Mouse (Mus musculus) lung, embryonic 16.5 days (tissue): ENCODE data around the gene Agmat. TPM values are rescaled to one million over a fixed set of nuclear protein-coding genes. Genes with fewer than 3 reads are reported as not detected.
"Not testable (repeated sequence)": the region's sequence is repeated elsewhere in the genome, so short reads cannot be mapped to it uniquely, and the experiment has no call there.

Source experiments
- ATAC-seq: fragments of 200-750 bp; cut with Nextera tagmentation; 2 replicates; pipeline ENCODE4 v1.8.0; 2017; ENCODE audit warnings: low read depth, mild to moderate bottlenecking, moderate library complexity
- H3K27ac ChIP-seq: fragments of 300-500 bp; sonication (generic); 2 replicates; pipeline ENCODE4 v1.5.1; 2014; ENCODE audit warnings: mild to moderate bottlenecking, control low read depth, low read length
- H3K27me3 ChIP-seq: fragments of 300-500 bp; sonication (generic); 2 replicates; pipeline ENCODE4 v1.6.1; 2014; ENCODE audit warnings: low read depth, low read length, mixed read lengths; ENCODE audit not compliant: control insufficient read depth, insufficient read depth
- H3K36me3 ChIP-seq: fragments of 300-500 bp; sonication (generic); 2 replicates; pipeline ENCODE4 v1.6.1; 2014; ENCODE audit warnings: low read length; ENCODE audit not compliant: control insufficient read depth, insufficient read depth
- H3K4me1 ChIP-seq: fragments of 300-500 bp; sonication (generic); replicated peaks from 2 replicates; pipeline ENCODE4 v1.6.1; 2014; ENCODE audit warnings: low read length, mixed read lengths; ENCODE audit not compliant: control insufficient read depth, insufficient read depth
- H3K4me2 ChIP-seq: fragments of 300-500 bp; sonication (generic); 2 replicates; pipeline ENCODE4 v1.6.1; 2014; ENCODE audit warnings: low read depth, low read length, control low read depth
- H3K4me3 ChIP-seq: fragments of 300-500 bp; sonication (generic); 2 replicates; pipeline ENCODE4 v1.5.1; 2014; ENCODE audit warnings: mild to moderate bottlenecking, low read length, control low read depth
- H3K9ac ChIP-seq: fragments of 300-500 bp; sonication (generic); 2 replicates; pipeline ENCODE4 v1.6.1; 2014; ENCODE audit warnings: low read length, control low read depth
- H3K9me3 ChIP-seq: fragments of 300-500 bp; sonication (generic); 2 replicates; pipeline ENCODE4 v1.6.1; 2016; ENCODE audit warnings: low read length; ENCODE audit not compliant: control insufficient read depth
- WGBS: fragments of 180-500 bp; shearing (Covaris S2); extraction: QIAGEN DNeasy Blood & Tissue Kit; methylation state at CpG from one replicate; pipeline ENCODE4 v1.1.7; 2014; 5-methylcytosine and 5-hydroxymethylcytosine counted together
- polyA plus RNA-seq: library from polyadenylated mRNA; unstranded; fragments of >200 nt; fragmentation: Nextera tagmentation; extraction: Ambion mirVana; gene quantifications from 2 replicates; pipeline ENCODE4 v1.2.1, GENCODE M21; 2015

Gene Agmat
- polyA plus RNA-seq, 1 experiment from 2014 or later: 0.21 TPM

DNA sequence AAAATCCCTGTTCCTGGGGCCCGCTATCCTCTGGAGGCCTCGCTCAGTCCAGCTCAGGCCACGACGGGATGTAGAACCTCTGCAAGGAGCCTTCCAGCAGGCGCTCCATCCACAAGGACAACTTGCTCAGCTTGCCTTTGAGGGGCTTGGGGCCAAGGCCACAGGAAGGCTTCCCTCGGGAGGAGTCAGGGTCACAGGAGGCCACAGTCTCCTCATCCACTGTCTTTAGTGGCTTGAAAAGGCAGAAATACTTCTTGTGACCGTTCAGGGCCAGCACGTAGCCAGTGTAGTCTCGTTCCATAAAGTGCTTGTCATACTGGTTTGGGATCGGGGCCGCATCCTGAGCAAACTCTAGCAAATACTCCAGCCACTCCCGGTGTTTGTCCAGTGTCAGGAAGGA is 17.0 kb downstream of the Agmat start:
- H3K36me3 ChIP-seq: peaks cover 20% of the 10 kb centered on the region
- no peak overlapping the region for H3K27ac ChIP-seq
- WGBS: 74% methylated on average over 12 of the region's 12 CpGs
- no peak overlapping the region for H3K4me3 ChIP-seq
- H3K9me3 ChIP-seq: no peaks in the 10 kb centered on the region
- no peak overlapping the region for H3K4me2 ChIP-seq
- no peak for ATAC-seq
- no peak overlapping the region for H3K9ac ChIP-seq
- peaks cover 18% of the 10 kb centered on the region for H3K4me1 ChIP-seq
- H3K27me3 ChIP-seq: no peaks in the 10 kb centered on the region

GRCm38 (mm10) chr4:141765008-141765407 is 18.5 kb downstream of the Agmat start:
- WGBS: 88% methylated on average over 3 of the region's 3 CpGs
- Histone ChIP-seq H3K27me3 (no peaks in the 10 kb centered on the region), H3K27ac (no peak overlapping the region), H3K4me2 (no peak overlapping the region), H3K4me3 (no peak overlapping the region), H3K9ac (no peak overlapping the region), H3K9me3 (no peaks in the 10 kb centered on the region), H3K36me3 (peaks cover 26% of the 10 kb centered on the region), H3K4me1 (peaks cover 22% of the 10 kb centered on the region)
- ATAC-seq: no peak

DNA sequence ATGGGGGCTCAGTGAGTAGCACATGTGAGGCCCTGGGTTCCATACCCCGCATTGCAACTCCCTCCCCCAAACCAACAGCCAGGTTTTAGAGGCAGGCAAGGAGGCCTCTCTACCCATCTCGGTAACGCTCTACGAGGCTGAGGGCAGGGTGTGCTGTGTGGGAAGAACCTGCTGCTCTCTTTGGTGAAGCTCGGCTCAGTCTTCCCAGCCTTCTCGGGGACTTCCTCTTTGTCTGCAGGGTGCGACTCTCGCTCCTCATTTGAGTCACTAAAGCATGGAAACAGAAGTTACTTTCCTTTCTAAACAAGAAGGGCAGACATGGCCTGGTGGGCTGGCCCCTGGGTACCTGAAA is 19.8 kb downstream of the Agmat start:
- 57% methylated on average over 8 of the region's 8 CpGs for WGBS
- Histone ChIP-seq H3K4me2 (peak overlapping the region; percentile 19), H3K27ac (peak overlapping the region; percentile 92), H3K9ac (no peak overlapping the region), H3K27me3 (no peaks in the 10 kb centered on the region), H3K4me3 (no peak overlapping the region), H3K36me3 (peaks cover 26% of the 10 kb centered on the region), H3K4me1 (peaks cover 23% of the 10 kb centered on the region), H3K9me3 (no peaks in the 10 kb centered on the region)
- ATAC-seq: no peak

DNA sequence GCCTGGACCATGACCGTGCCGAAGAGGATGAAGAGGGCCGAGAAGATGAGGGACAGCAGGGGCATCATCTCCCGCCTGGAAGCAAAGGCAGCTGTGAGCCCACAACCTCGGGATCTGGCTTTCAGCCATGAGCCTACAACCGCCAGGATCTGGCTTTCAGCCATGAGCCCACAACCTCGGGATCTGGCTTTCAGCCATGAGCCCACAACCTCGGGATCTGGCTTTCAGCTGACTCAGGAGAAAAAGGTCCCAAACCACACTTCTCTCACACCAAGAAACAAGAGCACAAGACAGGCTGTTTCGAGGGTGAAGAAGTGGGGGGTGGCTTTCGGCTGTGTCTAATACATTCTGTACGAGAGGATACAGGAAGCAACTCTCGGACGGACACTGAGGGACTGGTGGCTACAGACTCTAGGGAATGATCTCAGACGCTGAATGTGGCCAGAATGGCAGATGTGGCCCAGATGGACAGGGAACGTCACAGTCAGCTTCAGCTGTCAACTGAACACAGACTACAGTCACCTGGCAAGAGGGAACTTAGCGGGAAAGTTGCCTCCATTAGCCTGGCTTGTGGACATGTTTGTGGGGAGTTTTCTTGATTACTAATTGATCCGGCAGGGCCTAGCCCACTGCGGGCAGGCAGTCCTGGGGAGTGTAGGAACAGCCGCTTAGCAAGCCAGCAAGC is 20.3 kb downstream of the Agmat start:
- 0 out of 2 replicates have a peak overlapping the region, but pooled peaks have one; percentile 27 for H3K9ac ChIP-seq
- peak overlapping the region; percentile 92 for H3K27ac ChIP-seq
- peak overlapping the region; percentile 19 for H3K4me2 ChIP-seq
- H3K27me3 ChIP-seq: no peaks in the 10 kb centered on the region
- peaks cover 23% of the 10 kb centered on the region for H3K4me1 ChIP-seq
- peaks cover 24% of the 10 kb centered on the region for H3K36me3 ChIP-seq
- ATAC-seq: peak; percentile 84
- no peak overlapping the region for H3K4me3 ChIP-seq
- no peaks in the 10 kb centered on the region for H3K9me3 ChIP-seq
- WGBS: 36% methylated on average over 19 of the region's 19 CpGs

DNA sequence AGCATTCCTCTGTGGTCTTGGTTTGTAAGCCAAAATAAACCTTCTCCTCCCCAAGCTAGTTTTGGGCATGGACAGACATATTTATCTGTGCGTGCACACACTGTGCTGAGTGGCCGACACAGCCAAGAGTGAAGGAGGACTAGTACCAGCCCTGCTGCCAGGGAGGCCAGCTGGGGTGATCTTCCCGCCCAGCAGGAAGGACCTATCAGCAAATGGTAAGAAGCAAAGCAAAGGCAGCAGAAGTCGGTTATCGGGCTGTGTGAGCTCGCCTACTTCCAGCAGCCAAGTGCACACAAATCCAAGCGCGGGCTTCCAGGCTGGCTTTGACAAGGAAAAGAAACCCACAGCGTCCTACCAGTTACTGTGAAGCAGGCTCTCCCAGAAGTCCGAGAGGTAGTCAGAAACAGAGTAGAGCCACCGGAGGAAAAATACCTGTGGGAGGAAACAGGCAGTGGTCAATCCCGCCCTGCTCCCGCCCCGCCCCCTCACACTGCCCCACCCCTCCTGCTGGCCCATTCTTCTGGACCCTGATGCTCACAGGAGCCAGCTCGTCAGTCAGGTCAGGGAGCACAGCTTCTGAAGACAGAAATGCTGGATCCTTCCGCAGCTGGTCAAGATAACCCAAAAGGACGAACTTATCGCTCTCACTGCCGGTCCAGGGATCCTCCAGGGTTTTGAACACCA is 21.0 kb downstream of the Agmat start:
- Histone ChIP-seq H3K9ac (peak overlapping the region; percentile 29), H3K4me3 (no peak overlapping the region)
- WGBS: 50% methylated on average over 19 of the region's 19 CpGs

GRCm38 (mm10) chr4:141769501-141770160 is 23.2 kb downstream of the Agmat start:
- Histone ChIP-seq H3K9ac (no peak overlapping the region), H3K27me3 (no peaks in the 10 kb centered on the region), H3K27ac (no peak overlapping the region), H3K4me3 (no peak overlapping the region), H3K9me3 (no peaks in the 10 kb centered on the region), H3K4me2 (no peak overlapping the region), H3K36me3 (peaks cover 16% of the 10 kb centered on the region; the same call in 1 of the 2 replicates), H3K4me1 (peaks cover 23% of the 10 kb centered on the region)
- no peak for ATAC-seq
- 45% methylated on average over 8 of the region's 8 CpGs for WGBS

More for the DNA sequence above, 21.0 kb downstream of the Agmat start:
- Histone ChIP-seq H3K27me3 (no peaks in the 10 kb centered on the region), H3K36me3 (peaks cover 17% of the 10 kb centered on the region), H3K4me1 (peaks cover 23% of the 10 kb centered on the region), H3K9me3 (no peaks in the 10 kb centered on the region), H3K27ac (peak overlapping the region; percentile 92), H3K4me2 (peak overlapping the region; percentile 19; the same call in 1 of the 2 replicates)
- peak; percentile 86 for ATAC-seq

DNA sequence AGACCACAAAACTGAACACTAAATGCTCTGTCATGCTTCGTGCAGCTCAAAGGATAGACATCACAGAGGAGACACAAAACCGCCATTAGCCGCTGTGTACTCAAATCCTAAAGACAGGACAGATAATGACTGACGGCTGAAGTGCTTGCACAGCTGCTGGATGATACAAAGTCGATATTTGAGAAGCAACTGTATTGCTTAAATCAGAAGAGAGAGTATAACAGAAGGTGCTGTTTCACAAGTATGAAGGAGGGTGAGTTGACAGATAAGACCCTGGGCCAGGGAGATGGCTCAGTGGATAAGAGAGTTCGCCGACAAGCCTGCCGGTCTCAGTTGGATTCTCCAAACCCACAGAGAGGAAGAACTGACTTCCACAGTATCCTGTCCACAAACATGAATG is 25.4 kb downstream of the Agmat start:
- H3K9ac ChIP-seq: no peak overlapping the region
- no peak overlapping the region for H3K4me2 ChIP-seq
- no peak for ATAC-seq
- H3K4me3 ChIP-seq: no peak overlapping the region
- peaks cover 18% of the 10 kb centered on the region for H3K4me1 ChIP-seq
- peaks cover 21% of the 10 kb centered on the region; the same call in 1 of the 2 replicates for H3K36me3 ChIP-seq
- WGBS: 83% methylated on average over 8 of the region's 8 CpGs
- H3K27me3 ChIP-seq: no peaks in the 10 kb centered on the region
- H3K9me3 ChIP-seq: no peaks in the 10 kb centered on the region
- H3K27ac ChIP-seq: no peak overlapping the region

DNA sequence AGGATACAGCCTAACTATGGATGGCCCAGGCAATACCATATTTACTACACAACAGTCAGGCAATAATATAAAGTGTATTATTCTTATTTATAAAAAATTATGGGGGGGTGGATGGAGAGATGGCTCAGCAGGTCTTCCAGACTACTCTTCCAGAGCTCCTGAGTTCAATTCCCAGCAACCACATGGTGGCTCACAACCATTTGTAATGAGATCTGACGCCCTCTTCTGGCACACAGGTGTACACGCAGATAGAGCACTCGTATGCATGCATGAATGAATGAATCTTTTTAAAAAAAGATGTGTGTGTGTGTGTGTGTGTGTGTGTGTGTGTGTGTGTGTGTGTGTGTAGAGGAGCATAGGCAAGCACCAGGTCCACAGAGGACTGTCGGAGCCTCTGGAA is 26.5 kb downstream of the Agmat start:
- H3K4me3 ChIP-seq, ATAC-seq, H3K27me3 ChIP-seq, H3K9ac ChIP-seq, H3K27ac ChIP-seq, H3K9me3 ChIP-seq, H3K4me2 ChIP-seq, H3K4me1 ChIP-seq: not testable (repeated sequence)
- H3K36me3 ChIP-seq: peaks cover 23% of the 10 kb centered on the region
- WGBS: 82% methylated on average over 4 of the region's 4 CpGs

DNA sequence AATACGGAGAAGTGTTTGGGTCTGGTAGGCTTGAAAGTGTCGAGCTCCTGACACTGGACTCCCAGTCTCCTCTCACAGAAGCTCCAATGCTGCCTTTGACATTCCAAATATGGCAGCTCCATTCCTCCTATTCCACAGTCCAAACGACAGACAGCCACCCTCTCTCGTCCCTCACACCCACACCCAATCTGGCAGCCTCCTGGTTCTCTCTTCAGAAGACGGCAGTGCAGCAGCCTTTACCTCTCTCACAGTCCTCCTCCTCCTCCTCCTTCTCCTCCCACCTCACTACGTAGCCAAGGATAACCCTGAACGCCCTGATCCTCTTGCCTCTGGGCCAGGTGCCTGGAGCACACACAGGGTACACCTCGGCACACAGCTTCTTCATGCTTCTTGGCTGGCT is 33.4 kb downstream of the Agmat start:
- no peak overlapping the region for H3K4me2 ChIP-seq
- WGBS: 81% methylated on average over 8 of the region's 8 CpGs
- no peaks in the 10 kb centered on the region for H3K9me3 ChIP-seq
- H3K4me3 ChIP-seq: no peak overlapping the region
- no peak overlapping the region for H3K9ac ChIP-seq
- peaks cover 41% of the 10 kb centered on the region for H3K36me3 ChIP-seq
- no peaks in the 10 kb centered on the region for H3K4me1 ChIP-seq
- H3K27me3 ChIP-seq: no peaks in the 10 kb centered on the region
- no peak overlapping the region for H3K27ac ChIP-seq
- no peak for ATAC-seq
